Mouse (Mus musculus) thymus, postnatal 10 days (tissue): ENCODE measurements around the gene Zfp612.

Experiments used
- DNase-seq, 2 experiments: peaks; one replicate each; pipeline ENCODE4 v3.0.0; 2021; ENCODE audit warnings: low spot score in 2 of 2

The Zfp612 gene

GRCm38 (mm10) chr8:110134236-110134635, 54.7 kb downstream of the Zfp612 start:
- DNase-seq, result no peak

- no peak for DNase-seq
Measured at GRCm38 (mm10) chr8:110135515-110135914, 56.0 kb downstream of the Zfp612 start.

GRCm38 (mm10) chr8:110140156-110140555, 60.6 kb downstream of the Zfp612 start:
- no peak for DNase-seq

- DNase-seq, result no peak
Measured at GRCm38 (mm10) chr8:110140770-110141169, 61.2 kb downstream of the Zfp612 start.
